Mouse (Mus musculus): ENCODE measurements around the gene Zfp663. TPM values are rescaled to one million over a fixed set of nuclear protein-coding genes. Genes with fewer than 3 reads are reported as not detected.

Zfp663 gene
- polyA plus RNA-seq, 1 experiment from 2014 or later = 0.58 TPM

DNA sequence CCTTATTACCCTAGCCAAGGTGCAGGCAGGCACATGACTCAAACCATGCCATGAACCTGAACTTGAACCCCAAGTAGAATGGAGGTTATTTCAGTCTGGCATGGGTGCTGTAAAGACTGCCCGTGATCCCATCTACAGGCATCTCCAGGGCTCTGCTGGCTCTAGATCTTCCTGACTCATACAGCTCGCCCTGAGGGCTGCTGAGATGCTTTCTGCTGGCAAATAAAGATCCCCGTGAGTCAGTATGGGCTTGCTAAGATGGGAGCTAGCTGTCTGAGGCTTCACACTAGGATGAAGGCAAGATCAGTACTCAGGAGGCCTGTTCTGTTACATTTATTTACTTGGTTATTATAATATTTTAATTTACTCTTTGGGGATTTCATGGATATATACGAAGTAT is 23.6 kb upstream of the Zfp663 start:
- DNase-seq (ENCODE audit: low spot score) (no peak), ATAC-seq (replicated peaks; ENCODE audit: low FRiP score, low read depth) (no peak)
- no peak overlapping the region for H3K27ac ChIP-seq
- H3K4me2 ChIP-seq (ENCODE audit: low read length) = no peak overlapping the region
- H3K9ac ChIP-seq (ENCODE audit: low read depth, low read length) = no peak overlapping the region
- no peaks in the 10 kb centered on the region for H3K27me3 ChIP-seq (ENCODE audit: insufficient read depth, low read length)
- WGBS = 84% methylated on average over 4 of the region's 4 CpGs
- no peak overlapping the region for H3K4me3 ChIP-seq (replicated peaks; ENCODE audit: low read depth, low read length)
- H3K9me3 ChIP-seq (replicated peaks; ENCODE audit: low read length) = no peaks in the 10 kb centered on the region
- H3K4me1 ChIP-seq (replicated peaks; ENCODE audit: insufficient read depth, low read length) = no peaks in the 10 kb centered on the region
- H3K36me3 ChIP-seq (ENCODE audit: insufficient read depth, low read length) = no peaks in the 10 kb centered on the region
- TF ChIP-seq CTCF (IDR thresholded peaks at IDR 0.05; ENCODE audit: low read depth) = no peak

DNA sequence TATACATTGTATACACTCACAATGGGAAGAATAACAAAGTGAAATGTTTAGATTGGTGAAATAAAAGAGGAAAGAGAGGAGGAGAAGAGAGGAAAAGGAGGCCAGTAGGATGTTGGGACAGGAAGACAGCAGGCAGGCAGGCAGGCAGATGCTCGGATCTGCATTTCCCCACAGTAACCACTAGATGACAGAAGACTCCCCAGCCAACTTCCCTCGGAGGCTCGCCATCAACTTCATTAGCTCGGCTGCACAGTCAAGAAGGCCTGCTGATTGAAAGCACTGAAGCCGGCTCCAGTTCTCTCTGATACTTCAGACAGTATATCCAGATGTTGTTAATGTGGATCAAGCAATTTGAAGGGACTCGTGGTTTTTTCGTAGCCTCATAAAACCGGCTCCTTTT is 23.0 kb upstream of the Zfp663 start:
- WGBS = 15% methylated on average over 8 of the region's 8 CpGs
- Histone ChIP-seq H3K4me2 (ENCODE audit: low read length) (no peak overlapping the region), H3K36me3 (ENCODE audit: insufficient read depth, low read length) (0 out of 2 replicates have a peak, but pooled peaks cover 2% of the 10 kb centered on the region), H3K27ac (no peak overlapping the region), H3K4me3 (replicated peaks; ENCODE audit: low read depth, low read length) (no peak overlapping the region), H3K27me3 (ENCODE audit: insufficient read depth, low read length) (no peaks in the 10 kb centered on the region), H3K4me1 (replicated peaks; ENCODE audit: insufficient read depth, low read length) (0 out of 2 replicates have a peak, but pooled peaks cover 4% of the 10 kb centered on the region), H3K9ac (ENCODE audit: low read depth, low read length) (no peak overlapping the region), H3K9me3 (replicated peaks; ENCODE audit: low read length) (no peaks in the 10 kb centered on the region)
- ATAC-seq (replicated peaks; ENCODE audit: low FRiP score, low read depth) (no peak), DNase-seq (ENCODE audit: low spot score) (peak; percentile 90)
- peak; percentile 90 for TF ChIP-seq CTCF (IDR thresholded peaks at IDR 0.05; ENCODE audit: low read depth)

DNA sequence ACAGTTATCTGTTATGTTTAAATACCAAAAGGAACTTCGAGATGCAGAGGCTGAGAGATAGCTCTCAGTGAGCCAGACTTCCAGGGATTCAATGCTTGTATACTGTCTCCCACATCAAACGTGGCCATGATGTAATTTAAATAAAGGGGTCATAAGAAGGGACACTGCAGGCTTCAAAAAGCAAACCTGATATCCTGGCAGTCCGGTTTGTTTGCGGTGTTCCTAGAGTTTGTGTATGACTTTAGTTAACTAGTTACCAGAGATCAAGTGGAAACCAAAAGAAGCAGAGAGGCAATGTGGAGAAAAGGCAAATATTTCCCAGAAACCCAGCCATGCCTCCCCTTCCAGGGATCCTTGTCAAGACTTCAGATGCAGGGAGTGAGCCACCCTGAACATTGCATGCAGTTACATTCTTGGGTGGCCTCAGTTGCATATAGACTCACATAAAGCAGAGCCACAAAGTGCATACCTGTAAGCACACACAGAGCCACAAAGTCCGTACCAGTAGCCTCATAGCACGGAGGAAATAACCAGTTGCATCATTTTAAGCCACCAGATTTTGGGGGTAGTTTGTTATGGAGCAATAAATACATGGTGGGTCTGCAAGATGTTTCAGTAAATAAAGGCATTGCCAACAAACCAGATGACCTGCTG is 20.9 kb upstream of the Zfp663 start:
- H3K4me1 ChIP-seq (replicated peaks; ENCODE audit: insufficient read depth, low read length) = 0 out of 2 replicates have a peak, but pooled peaks cover 5% of the 10 kb centered on the region
- no peak for DNase-seq (ENCODE audit: low spot score)
- 62% methylated on average over 6 of the region's 6 CpGs for WGBS
- H3K27me3 ChIP-seq (ENCODE audit: insufficient read depth, low read length) = no peaks in the 10 kb centered on the region
- no peak overlapping the region for H3K9ac ChIP-seq (ENCODE audit: low read depth, low read length)
- TF ChIP-seq CTCF (IDR thresholded peaks at IDR 0.05; ENCODE audit: low read depth) = no peak
- no peak overlapping the region for H3K4me3 ChIP-seq (replicated peaks; ENCODE audit: low read depth, low read length)
- no peak overlapping the region for H3K27ac ChIP-seq
- H3K4me2 ChIP-seq (ENCODE audit: low read length) = no peak overlapping the region
- no peaks in the 10 kb centered on the region for H3K9me3 ChIP-seq (replicated peaks; ENCODE audit: low read length)
- peaks cover 12% of the 10 kb centered on the region; the same call in 1 of the 2 replicates for H3K36me3 ChIP-seq (ENCODE audit: insufficient read depth, low read length)
- no peak for ATAC-seq (replicated peaks; ENCODE audit: low FRiP score, low read depth)

DNA sequence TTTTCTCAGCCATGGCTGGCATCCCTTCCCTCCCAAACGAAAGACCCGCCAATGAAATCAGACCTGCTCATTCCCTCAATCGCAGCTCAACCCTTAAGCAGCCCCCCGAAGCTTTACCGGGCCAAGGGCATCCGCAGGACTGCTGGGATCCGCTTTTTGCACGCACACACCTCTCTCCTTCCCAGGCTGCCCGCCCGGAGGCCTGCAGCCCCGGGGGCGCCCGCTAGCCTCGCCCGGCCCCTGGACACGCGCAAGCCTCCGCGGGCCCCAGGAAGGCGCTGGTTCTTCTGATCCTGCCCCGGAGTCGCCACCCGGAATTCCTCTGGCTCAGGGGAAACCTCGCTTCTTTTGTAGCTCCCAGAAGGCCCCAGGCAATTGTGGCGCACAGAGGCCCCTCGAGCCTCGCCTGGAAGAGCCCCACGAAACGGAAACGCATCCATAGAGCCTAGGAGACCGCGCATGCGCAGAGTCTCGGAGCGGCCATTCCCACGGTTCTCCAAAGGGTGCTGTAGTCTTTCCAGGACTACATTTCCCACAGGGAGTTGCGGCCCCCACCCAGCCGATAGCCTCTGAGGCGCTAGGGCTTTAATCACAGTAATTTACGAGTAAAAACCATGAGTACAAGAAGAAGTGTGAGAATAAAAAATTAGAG is 19.4 kb upstream of the Zfp663 start, which contains the start of gene Zfp334:
TSS of gene Zfp334 (minus strand) at position 416 of the 652 bp plus-strand sequence.
- peak within 1 kb of the TSS; percentile 74 for H3K4me3 ChIP-seq (replicated peaks; ENCODE audit: low read depth, low read length)
- H3K9ac ChIP-seq (ENCODE audit: low read depth, low read length) = peak within 1 kb of the TSS; percentile 86
- peak within 1 kb of the TSS; percentile 81 for H3K27ac ChIP-seq
- DNase-seq (ENCODE audit: low spot score) (peak; percentile 97), ATAC-seq (replicated peaks; ENCODE audit: low FRiP score, low read depth) (peak; percentile 85)
- H3K4me2 ChIP-seq (ENCODE audit: low read length) = peak within 1 kb of the TSS; percentile 93
- no peaks in the 10 kb centered on the region for H3K9me3 ChIP-seq (replicated peaks; ENCODE audit: low read length)
- no peaks in the 10 kb centered on the region for H3K27me3 ChIP-seq (ENCODE audit: insufficient read depth, low read length)
- under 1% methylated on average over 40 of the region's 40 CpGs for WGBS
- H3K4me1 ChIP-seq (replicated peaks; ENCODE audit: insufficient read depth, low read length) = 0 out of 2 replicates have a peak, but pooled peaks cover 5% of the 10 kb centered on the region
- TF ChIP-seq CTCF (IDR thresholded peaks at IDR 0.05; ENCODE audit: low read depth) = no peak
- H3K36me3 ChIP-seq (ENCODE audit: insufficient read depth, low read length) = peaks cover 26% of the 10 kb centered on the region

- Histone ChIP-seq H3K27me3 (ENCODE audit: insufficient read depth, low read length) (no peaks in the 10 kb centered on the region), H3K27ac (peak overlapping the region; percentile 81), H3K4me2 (ENCODE audit: low read length) (peak overlapping the region; percentile 93), H3K4me3 (replicated peaks; ENCODE audit: low read depth, low read length) (peak overlapping the region; percentile 74), H3K36me3 (ENCODE audit: insufficient read depth, low read length) (peaks cover 32% of the 10 kb centered on the region), H3K9ac (ENCODE audit: low read depth, low read length) (peak overlapping the region; percentile 86), H3K4me1 (replicated peaks; ENCODE audit: insufficient read depth, low read length) (0 out of 2 replicates have a peak, but pooled peaks cover 5% of the 10 kb centered on the region), H3K9me3 (replicated peaks; ENCODE audit: low read length) (no peaks in the 10 kb centered on the region)
- ATAC-seq (replicated peaks; ENCODE audit: low FRiP score, low read depth) = no peak
- 7% methylated on average over 4 of the region's 4 CpGs for WGBS
- DNase-seq (ENCODE audit: low spot score) = peak; percentile 47
- TF ChIP-seq CTCF (IDR thresholded peaks at IDR 0.05; ENCODE audit: low read depth) = no peak
These were observed 18.8 kb upstream of the Zfp663 start for GRCm38 (mm10) chr2:165387370-165387769.

GRCm38 (mm10) chr2:165380050-165380449 is 11.5 kb upstream of the Zfp663 start:
- Histone ChIP-seq H3K4me3 (replicated peaks; ENCODE audit: low read depth, low read length) (no peak overlapping the region), H3K36me3 (ENCODE audit: insufficient read depth, low read length) (peaks cover 73% of the 10 kb centered on the region), H3K27me3 (ENCODE audit: insufficient read depth, low read length) (no peaks in the 10 kb centered on the region), H3K4me2 (ENCODE audit: low read length) (no peak overlapping the region), H3K9me3 (replicated peaks; ENCODE audit: low read length) (peaks cover 7% of the 10 kb centered on the region), H3K27ac (no peak overlapping the region), H3K9ac (ENCODE audit: low read depth, low read length) (no peak overlapping the region), H3K4me1 (replicated peaks; ENCODE audit: insufficient read depth, low read length) (no peaks in the 10 kb centered on the region)
- ATAC-seq (replicated peaks; ENCODE audit: low FRiP score, low read depth) (no peak), DNase-seq (ENCODE audit: low spot score) (no peak)
- no peak for TF ChIP-seq CTCF (IDR thresholded peaks at IDR 0.05; ENCODE audit: low read depth)
- 96% methylated on average over 25 of the region's 25 CpGs for WGBS
